Mouse (Mus musculus): Measurements from ENCODE around the gene Tph1. TPM values are rescaled to one million over a fixed set of nuclear protein-coding genes. Genes with fewer than 3 reads are reported as not detected.
"Not testable (repeated sequence)": the region's sequence is repeated elsewhere in the genome, so short reads cannot be mapped to it uniquely, and the experiment has no call there.

Gene Tph1
- total RNA-seq, 2 experiments from 2014 or later: not detected

- not testable (repeated sequence) for ATAC-seq (ENCODE audit: poor library complexity, severe bottlenecking)
Measured at GRCm38 (mm10) chr7:46650231-46650630, 22.1 kb downstream of the Tph1 start.

- no peak for ATAC-seq (ENCODE audit: poor library complexity, severe bottlenecking)
Measured at GRCm38 (mm10) chr7:46648431-46649140, 23.8 kb downstream of the Tph1 start.

- no peak for ATAC-seq (ENCODE audit: poor library complexity, severe bottlenecking)
Measured at GRCm38 (mm10) chr7:46643172-46643571, 29.2 kb downstream of the Tph1 start.

- ATAC-seq (ENCODE audit: poor library complexity, severe bottlenecking): peak; percentile 22
Measured at GRCm38 (mm10) chr7:46640062-46640461, 32.3 kb downstream of the Tph1 start.

- ATAC-seq (ENCODE audit: poor library complexity, severe bottlenecking): peak; percentile 99
Measured at GRCm38 (mm10) chr7:46639692-46640031, 32.7 kb downstream of the Tph1 start, which contains the start of gene Sergef. Gene Sergef, minus strand, starts transcription at chr7:46639807.

GRCm38 (mm10) chr7:46638889-46639691, 33.2 kb downstream of the Tph1 start:
- no peak for ATAC-seq (ENCODE audit: poor library complexity, severe bottlenecking)

- no peak for ATAC-seq (ENCODE audit: poor library complexity, severe bottlenecking)
Measured at GRCm38 (mm10) chr7:46628375-46628975, 43.9 kb downstream of the Tph1 start.

- no peak for ATAC-seq (ENCODE audit: poor library complexity, severe bottlenecking)
Measured at GRCm38 (mm10) chr7:46623979-46624378, 48.4 kb downstream of the Tph1 start.

GRCm38 (mm10) chr7:46618416-46619110, 53.8 kb downstream of the Tph1 start:
- ATAC-seq (ENCODE audit: poor library complexity, severe bottlenecking): no peak

GRCm38 (mm10) chr7:46616429-46617005, 55.8 kb downstream of the Tph1 start:
- ATAC-seq (ENCODE audit: poor library complexity, severe bottlenecking): no peak

GRCm38 (mm10) chr7:46615256-46615977, 56.9 kb downstream of the Tph1 start:
- peak; percentile 82 for ATAC-seq (ENCODE audit: poor library complexity, severe bottlenecking)

- ATAC-seq (ENCODE audit: poor library complexity, severe bottlenecking): no peak
Measured at GRCm38 (mm10) chr7:46614263-46614662, 58.1 kb downstream of the Tph1 start.

- no peak for ATAC-seq (ENCODE audit: poor library complexity, severe bottlenecking)
Measured at GRCm38 (mm10) chr7:46613091-46613490, 59.2 kb downstream of the Tph1 start.

- no peak for ATAC-seq (ENCODE audit: poor library complexity, severe bottlenecking)
Measured at GRCm38 (mm10) chr7:46612421-46612937, 59.9 kb downstream of the Tph1 start.

GRCm38 (mm10) chr7:46611970-46612369, 60.4 kb downstream of the Tph1 start:
- ATAC-seq (ENCODE audit: poor library complexity, severe bottlenecking): no peak

GRCm38 (mm10) chr7:46609317-46609716, 63.0 kb downstream of the Tph1 start:
- ATAC-seq (ENCODE audit: poor library complexity, severe bottlenecking): no peak

GRCm38 (mm10) chr7:46607428-46608055, 64.8 kb downstream of the Tph1 start:
- peak; percentile 63 for ATAC-seq (ENCODE audit: poor library complexity, severe bottlenecking)

GRCm38 (mm10) chr7:46607031-46607426, 65.3 kb downstream of the Tph1 start:
- peak; percentile 47; the same call in 1 of the 2 replicates for ATAC-seq (ENCODE audit: poor library complexity, severe bottlenecking)

GRCm38 (mm10) chr7:46606391-46607030, 65.8 kb downstream of the Tph1 start:
- ATAC-seq (ENCODE audit: poor library complexity, severe bottlenecking): peak; percentile 66
